Mouse (Mus musculus) neural tube, embryonic 13.5 days (tissue): ENCODE data around the gene Itga3. TPM values are rescaled to one million over a fixed set of nuclear protein-coding genes. Genes with fewer than 3 reads are reported as not detected.

Experiments
- ATAC-seq: fragments of 200-750 bp; cut with Nextera tagmentation; 2 replicates; pipeline ENCODE4 v1.8.0; 2017; ENCODE audit warnings: low read depth, mild to moderate bottlenecking, moderate TSS enrichment, moderate library complexity
- H3K27ac ChIP-seq: fragments of 300-500 bp; sonication (generic); replicated peaks from 2 replicates; pipeline ENCODE4 v1.5.1; 2015; ENCODE audit warnings: moderate library complexity, mild to moderate bottlenecking, inconsistent platforms
- H3K27me3 ChIP-seq: fragments of 300-500 bp; sonication (generic); 2 replicates; pipeline ENCODE4 v1.6.1; 2015; ENCODE audit warnings: mild to moderate bottlenecking, inconsistent platforms
- H3K36me3 ChIP-seq: fragments of 300-500 bp; sonication (generic); 2 replicates; pipeline ENCODE4 v1.6.1; 2015; ENCODE audit warnings: mild to moderate bottlenecking, inconsistent platforms
- H3K4me1 ChIP-seq: fragments of 300-500 bp; sonication (generic); replicated peaks from 2 replicates; pipeline ENCODE4 v1.6.1; 2015; ENCODE audit warnings: inconsistent platforms
- H3K4me2 ChIP-seq: fragments of 300-500 bp; sonication (generic); 2 replicates; pipeline ENCODE4 v1.6.1; 2015; ENCODE audit warnings: inconsistent platforms, mild to moderate bottlenecking, moderate library complexity
- H3K4me3 ChIP-seq: fragments of 300-500 bp; sonication (generic); 2 replicates; pipeline ENCODE4 v1.5.1; 2015; ENCODE audit warnings: mild to moderate bottlenecking, inconsistent platforms
- H3K9ac ChIP-seq: fragments of 300-500 bp; sonication (generic); 2 replicates; pipeline ENCODE4 v1.6.1; 2015; ENCODE audit warnings: moderate library complexity, mild to moderate bottlenecking, inconsistent platforms
- H3K9me3 ChIP-seq: fragments of 300-500 bp; sonication (generic); 2 replicates; pipeline ENCODE4 v1.6.1; 2016; ENCODE audit warnings: inconsistent platforms
- WGBS: fragments of 180-500 bp; shearing (Covaris S2); methylation state at CpG from one replicate; pipeline ENCODE4 v1.1.7; 2015; 5-methylcytosine and 5-hydroxymethylcytosine counted together
- polyA plus RNA-seq: library from polyadenylated mRNA; unstranded; fragments of >200 nt; fragmentation: Nextera tagmentation; extraction: Ambion mirVana; gene quantifications from 2 replicates; pipeline ENCODE4 v1.2.1, GENCODE M21; 2015

The Itga3 gene
- polyA plus RNA-seq, 1 experiment from 2014 or later: 12.0 TPM

DNA sequence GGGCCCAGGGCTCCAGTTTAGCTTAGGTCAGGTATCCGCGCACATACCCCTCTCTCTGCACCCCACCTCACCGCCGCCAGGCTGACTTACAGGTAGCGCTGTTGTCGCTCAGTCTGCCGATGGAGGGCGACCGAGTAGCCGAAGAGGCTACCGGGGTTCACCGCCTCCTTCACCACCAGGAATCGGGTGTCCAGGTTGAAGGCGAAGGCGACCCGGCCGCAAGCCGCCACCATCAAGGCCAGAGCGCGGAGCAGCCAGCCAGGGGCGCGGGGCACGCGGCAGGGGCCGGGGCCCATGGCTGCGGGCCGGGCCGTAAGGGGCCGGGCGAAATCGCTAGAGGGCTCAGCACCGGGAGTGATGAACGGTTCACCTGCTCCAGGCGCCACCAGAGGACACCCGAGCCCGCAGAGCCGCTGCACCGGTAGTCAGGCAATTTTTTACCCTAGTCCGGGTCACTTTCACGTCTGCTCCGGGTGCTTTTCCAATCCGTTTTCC is 513 bp downstream of the Itga3 start:
- under 1% methylated on average over 42 of the region's 42 CpGs for WGBS

DNA sequence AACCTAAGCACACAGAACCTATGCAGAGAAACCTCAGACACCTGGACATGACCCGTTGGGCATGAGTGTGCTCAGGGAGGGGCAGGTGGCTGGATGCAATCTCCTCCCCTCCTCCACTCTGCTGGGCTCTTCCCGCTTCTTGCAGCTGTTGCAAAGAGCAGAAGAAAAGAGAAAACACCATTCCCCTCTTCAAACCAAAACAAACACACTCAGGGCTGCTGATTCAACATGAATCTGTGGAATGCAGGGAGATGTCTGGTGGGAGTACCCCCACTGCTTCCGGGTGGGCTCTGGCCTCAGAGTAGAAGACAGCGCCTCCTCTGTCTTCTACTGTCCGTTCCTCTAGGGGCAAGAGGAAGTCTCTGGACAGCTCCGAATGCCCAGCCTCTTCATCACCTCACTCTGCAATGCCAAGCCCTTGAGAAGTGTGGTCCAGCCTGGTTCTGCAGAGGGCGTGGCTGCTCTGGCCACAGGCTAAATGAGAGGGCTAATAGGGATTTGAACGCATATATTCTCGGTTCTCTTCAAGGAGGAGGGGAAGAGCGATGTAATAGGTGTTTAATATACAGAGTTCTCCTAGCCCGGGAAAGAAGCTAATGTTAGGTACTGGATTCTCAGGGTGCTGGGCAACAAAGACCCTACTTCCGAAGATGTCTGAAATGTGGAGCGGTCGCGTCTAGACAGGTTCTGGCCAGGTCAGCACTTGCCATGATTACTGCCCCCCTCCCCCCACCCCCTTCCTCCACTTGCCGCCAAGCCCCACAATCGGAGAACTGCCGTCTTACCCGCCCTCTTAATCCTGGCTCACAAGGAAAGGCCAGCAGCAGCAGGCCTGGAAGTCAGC is 1.2 kb downstream of the Itga3 start:
- peak overlapping the region; percentile 81 for H3K9ac ChIP-seq
- ATAC-seq: no peak
- H3K9me3 ChIP-seq: no peaks in the 10 kb centered on the region
- H3K27me3 ChIP-seq: peaks cover 57% of the 10 kb centered on the region
- WGBS: 10% methylated on average over 19 of the region's 19 CpGs
- H3K4me3 ChIP-seq: peak overlapping the region; percentile 67
- H3K4me1 ChIP-seq: peaks cover 43% of the 10 kb centered on the region
- H3K27ac ChIP-seq: peak overlapping the region; percentile 78; the same call in 1 of the 2 replicates
- H3K36me3 ChIP-seq: no peaks in the 10 kb centered on the region
- H3K4me2 ChIP-seq: peak overlapping the region; percentile 87

More for the DNA sequence above, 513 bp downstream of the Itga3 start:
- peak overlapping the region; percentile 78 for H3K27ac ChIP-seq
- H3K4me2 ChIP-seq: peak overlapping the region; percentile 87
- peak overlapping the region; percentile 81 for H3K9ac ChIP-seq
- peak overlapping the region; percentile 67 for H3K4me3 ChIP-seq
- no peaks in the 10 kb centered on the region for H3K9me3 ChIP-seq
- H3K27me3 ChIP-seq: peaks cover 57% of the 10 kb centered on the region
- peaks cover 43% of the 10 kb centered on the region for H3K4me1 ChIP-seq
- peak; percentile 77 for ATAC-seq
- no peaks in the 10 kb centered on the region for H3K36me3 ChIP-seq

DNA sequence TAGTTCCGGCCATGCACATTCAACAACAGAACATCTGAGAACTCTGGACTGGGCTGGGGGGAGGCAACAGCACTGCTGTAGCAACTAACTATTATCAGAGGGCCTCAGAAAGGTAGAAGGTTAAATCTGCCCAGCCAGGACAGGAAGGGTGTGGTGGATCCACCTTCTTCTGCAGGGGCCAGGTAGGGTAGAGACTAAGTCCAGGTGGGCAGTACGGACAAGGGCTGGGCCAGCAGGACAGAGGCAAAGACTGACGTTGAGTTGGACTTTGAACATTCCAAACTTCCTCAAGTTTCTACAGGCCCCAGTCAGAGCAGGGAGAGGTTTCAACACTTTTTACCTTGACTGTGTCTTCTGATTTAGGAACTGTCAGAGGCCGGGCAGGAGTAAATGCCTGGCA is 1.9 kb downstream of the Itga3 start:
- H3K27me3 ChIP-seq: peaks cover 56% of the 10 kb centered on the region
- peak overlapping the region; percentile 87 for H3K4me2 ChIP-seq
- no peak for ATAC-seq
- H3K4me3 ChIP-seq: peak overlapping the region; percentile 67; the same call in 1 of the 2 replicates
- H3K9ac ChIP-seq: peak overlapping the region; percentile 81; the same call in 1 of the 2 replicates
- peaks cover 43% of the 10 kb centered on the region for H3K4me1 ChIP-seq
- no peaks in the 10 kb centered on the region for H3K9me3 ChIP-seq
- no peak overlapping the region for H3K27ac ChIP-seq
- WGBS: 82% methylated on average over 4 of the region's 4 CpGs
- H3K36me3 ChIP-seq: no peaks in the 10 kb centered on the region

DNA sequence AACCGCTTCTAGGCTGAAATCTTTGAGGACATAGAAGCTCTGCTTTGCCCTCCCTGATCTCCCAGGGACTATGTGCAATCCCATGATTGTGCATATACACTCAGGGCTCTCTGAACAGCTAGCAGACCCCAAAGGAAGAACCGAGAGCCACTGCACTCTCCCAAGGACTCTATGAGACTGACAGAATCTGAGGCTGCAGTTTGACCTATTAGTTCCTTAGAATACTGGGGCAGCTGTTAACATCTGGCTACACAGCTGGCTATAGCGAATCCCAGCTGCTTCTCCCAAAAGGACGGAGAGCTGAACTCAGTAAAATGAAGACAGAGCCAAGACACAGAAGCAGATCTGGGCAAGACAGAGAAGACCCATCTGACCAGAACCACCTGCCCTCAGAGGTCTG is 2.8 kb downstream of the Itga3 start:
- Histone ChIP-seq H3K9ac (no peak overlapping the region), H3K27me3 (peaks cover 48% of the 10 kb centered on the region), H3K4me3 (no peak overlapping the region), H3K27ac (no peak overlapping the region), H3K9me3 (no peaks in the 10 kb centered on the region), H3K36me3 (no peaks in the 10 kb centered on the region), H3K4me2 (no peak overlapping the region), H3K4me1 (peaks cover 43% of the 10 kb centered on the region)
- WGBS: 79% methylated on average over 4 of the region's 4 CpGs
- no peak for ATAC-seq

DNA sequence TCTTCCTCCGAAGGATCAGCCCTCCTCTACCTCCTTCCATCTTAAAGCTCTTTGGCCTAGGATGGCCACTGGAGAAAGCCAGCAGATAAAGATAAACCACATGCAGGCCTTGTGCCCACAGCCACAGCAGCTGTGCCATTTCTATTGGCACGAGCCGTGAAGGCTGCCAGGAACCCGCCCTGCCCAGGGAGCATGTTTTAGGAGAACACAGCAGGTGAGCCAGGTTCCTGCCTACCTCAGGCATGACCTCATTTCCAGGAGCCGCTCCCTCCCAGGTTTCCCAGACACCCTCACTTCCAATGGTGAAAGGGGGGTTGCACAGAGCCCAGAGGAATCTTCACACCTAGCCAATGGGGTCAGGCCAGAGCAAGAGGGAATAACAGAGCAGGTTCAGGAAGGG is 3.8 kb downstream of the Itga3 start:
- 69% methylated on average over 5 of the region's 5 CpGs for WGBS

DNA sequence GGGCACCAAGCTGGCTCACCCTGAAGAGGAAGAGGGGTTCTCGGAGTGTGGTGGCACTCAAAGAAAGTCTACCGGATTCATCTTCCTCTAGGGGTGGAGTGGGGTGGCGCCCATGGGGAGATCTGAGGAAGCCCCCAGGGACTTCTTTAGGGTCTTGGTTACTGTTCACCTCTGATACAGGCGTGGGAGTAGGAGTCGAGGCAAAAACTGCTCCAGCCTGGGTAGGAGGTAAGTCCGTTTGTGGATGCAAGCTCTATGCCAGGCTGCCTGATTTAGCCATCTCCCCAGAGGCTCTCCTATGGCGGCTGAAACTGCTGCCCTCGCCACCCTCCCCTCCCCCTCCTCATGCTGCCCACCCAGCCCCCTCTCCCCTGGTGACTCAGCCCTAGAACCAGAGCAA is 4.5 kb downstream of the Itga3 start:
- Histone ChIP-seq H3K9ac (no peak overlapping the region), H3K4me2 (no peak overlapping the region), H3K4me1 (peaks cover 37% of the 10 kb centered on the region), H3K36me3 (0 out of 2 replicates have a peak, but pooled peaks cover 2% of the 10 kb centered on the region), H3K4me3 (no peak overlapping the region), H3K27ac (no peak overlapping the region), H3K27me3 (peaks cover 31% of the 10 kb centered on the region), H3K9me3 (no peaks in the 10 kb centered on the region)
- ATAC-seq: no peak
- 77% methylated on average over 6 of the region's 8 CpGs for WGBS

More for the DNA sequence above, 3.8 kb downstream of the Itga3 start:
- Histone ChIP-seq H3K4me2 (no peak overlapping the region), H3K9me3 (no peaks in the 10 kb centered on the region), H3K27ac (no peak overlapping the region), H3K4me3 (no peak overlapping the region), H3K4me1 (peaks cover 43% of the 10 kb centered on the region), H3K36me3 (0 out of 2 replicates have a peak, but pooled peaks cover 2% of the 10 kb centered on the region), H3K27me3 (peaks cover 37% of the 10 kb centered on the region), H3K9ac (no peak overlapping the region)
- no peak for ATAC-seq

DNA sequence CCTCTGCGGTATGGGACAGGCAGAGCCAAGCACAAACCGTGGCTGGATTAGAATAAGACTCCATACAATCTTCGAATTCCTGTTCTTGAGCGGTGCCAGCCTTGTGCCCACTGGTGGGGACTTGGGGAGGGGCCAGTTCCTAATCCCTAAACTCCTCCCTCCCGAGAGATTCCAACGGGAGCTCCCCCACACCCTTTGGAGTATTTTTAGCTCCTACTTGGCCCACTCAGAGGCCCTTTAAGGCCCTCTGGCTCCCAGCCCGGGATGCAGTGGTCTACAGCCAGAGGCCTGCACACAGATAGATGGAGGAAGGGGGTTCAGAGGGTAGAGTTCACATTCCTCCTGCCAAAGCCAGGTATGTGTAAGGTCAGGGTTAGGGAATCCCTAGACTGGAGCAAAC is 5.3 kb downstream of the Itga3 start:
- no peak for ATAC-seq
- no peak overlapping the region for H3K27ac ChIP-seq
- H3K27me3 ChIP-seq: peaks cover 25% of the 10 kb centered on the region
- 0 out of 2 replicates have a peak, but pooled peaks cover 2% of the 10 kb centered on the region for H3K36me3 ChIP-seq
- H3K4me3 ChIP-seq: no peak overlapping the region
- WGBS: 69% methylated on average over 7 of the region's 7 CpGs
- no peak overlapping the region for H3K9ac ChIP-seq
- H3K4me1 ChIP-seq: peaks cover 33% of the 10 kb centered on the region
- no peak overlapping the region for H3K4me2 ChIP-seq
- no peaks in the 10 kb centered on the region for H3K9me3 ChIP-seq

DNA sequence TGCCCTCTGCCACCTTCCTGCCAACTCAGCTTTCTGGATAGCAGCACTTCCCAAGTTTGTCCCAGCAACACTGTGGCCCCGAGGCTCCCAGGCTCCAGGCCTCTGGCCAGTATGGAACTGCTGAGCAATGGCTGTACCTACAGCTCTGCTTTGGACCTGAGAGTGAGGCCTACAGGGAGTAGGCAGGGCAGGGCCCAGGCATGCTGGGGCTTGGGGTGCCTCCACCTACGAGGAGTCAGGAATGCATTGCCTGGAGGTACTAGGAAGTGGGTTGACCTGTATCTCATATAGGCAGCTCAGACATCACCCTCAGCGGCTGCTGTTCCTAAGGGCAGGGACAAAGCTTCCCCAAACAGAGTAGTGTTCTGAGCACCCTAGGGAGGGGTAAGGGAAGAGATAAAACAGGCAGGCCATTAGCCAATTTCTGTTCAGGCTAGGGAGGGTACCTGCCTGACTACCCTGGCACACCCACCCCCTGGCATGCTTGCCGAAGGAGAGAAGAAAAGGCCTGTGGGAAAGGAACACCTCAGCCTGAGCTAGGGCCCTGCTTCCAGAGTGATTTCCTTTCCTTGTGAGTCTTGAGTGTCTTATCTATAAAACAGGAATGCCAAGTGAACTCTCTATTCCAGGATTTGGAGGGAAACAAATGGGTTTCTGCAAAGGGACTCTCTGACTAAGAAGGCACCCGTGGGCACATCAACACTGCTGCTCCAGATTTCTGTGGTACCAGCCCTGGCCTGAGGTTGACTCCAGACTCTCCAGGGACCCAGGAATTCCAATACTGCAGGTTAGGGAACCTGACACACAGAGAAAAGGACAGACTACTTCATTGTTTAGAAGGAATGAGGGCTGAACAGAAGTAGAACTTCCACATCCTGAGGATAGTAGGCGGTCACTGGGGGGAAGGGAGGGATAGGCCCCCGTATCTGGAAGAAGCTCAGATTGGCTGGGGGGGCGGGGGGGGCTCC is 6.2 kb downstream of the Itga3 start:
- Histone ChIP-seq H3K4me3 (no peak overlapping the region), H3K27ac (no peak overlapping the region), H3K27me3 (peaks cover 17% of the 10 kb centered on the region), H3K9ac (no peak overlapping the region), H3K4me1 (peaks cover 24% of the 10 kb centered on the region), H3K4me2 (no peak overlapping the region), H3K9me3 (no peaks in the 10 kb centered on the region), H3K36me3 (peaks cover 8% of the 10 kb centered on the region; the same call in 1 of the 2 replicates)
- ATAC-seq: no peak
- 69% methylated on average over 8 of the region's 8 CpGs for WGBS

DNA sequence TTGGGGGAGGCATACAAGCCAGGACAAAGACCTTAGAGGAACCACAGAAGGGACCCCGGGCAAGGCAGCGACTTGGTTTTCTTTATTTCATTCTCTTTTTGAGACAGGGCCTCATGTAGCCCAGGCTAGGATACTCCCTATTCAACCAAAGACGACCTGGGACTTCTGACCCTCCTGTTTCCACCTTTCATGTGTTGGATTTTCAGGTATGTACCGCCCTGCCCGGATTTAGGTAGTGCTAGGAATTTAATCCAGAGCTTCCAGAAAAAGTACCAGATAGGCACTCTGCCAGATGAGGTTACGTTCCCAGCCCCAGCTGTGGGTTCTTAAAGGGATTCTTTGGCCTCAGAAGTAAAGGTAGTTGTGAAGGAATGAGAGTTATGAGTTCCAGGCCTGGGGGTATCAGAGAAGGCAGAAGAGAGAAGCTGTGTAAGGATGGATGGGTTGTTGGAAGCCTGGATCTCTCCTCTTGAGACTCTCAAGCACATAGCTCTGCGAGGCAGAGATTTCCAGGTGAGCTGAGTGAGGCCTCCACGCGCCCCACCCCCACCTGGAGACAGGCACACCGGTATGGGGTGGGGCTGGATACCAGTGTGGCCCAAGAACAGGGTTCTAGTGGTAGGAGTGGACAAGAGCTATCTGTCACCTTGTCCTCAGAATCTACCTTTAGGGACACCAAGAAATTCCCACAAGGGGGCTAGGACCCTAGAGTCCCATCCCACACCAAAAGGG is 7.2 kb downstream of the Itga3 start:
- Histone ChIP-seq H3K27me3 (peaks cover 7% of the 10 kb centered on the region), H3K9ac (no peak overlapping the region), H3K4me2 (no peak overlapping the region), H3K4me1 (peaks cover 14% of the 10 kb centered on the region; the same call in 1 of the 2 replicates), H3K9me3 (no peaks in the 10 kb centered on the region), H3K36me3 (peaks cover 9% of the 10 kb centered on the region; the same call in 1 of the 2 replicates), H3K27ac (no peak overlapping the region), H3K4me3 (no peak overlapping the region)
- ATAC-seq: no peak
- 91% methylated on average over 10 of the region's 10 CpGs for WGBS

DNA sequence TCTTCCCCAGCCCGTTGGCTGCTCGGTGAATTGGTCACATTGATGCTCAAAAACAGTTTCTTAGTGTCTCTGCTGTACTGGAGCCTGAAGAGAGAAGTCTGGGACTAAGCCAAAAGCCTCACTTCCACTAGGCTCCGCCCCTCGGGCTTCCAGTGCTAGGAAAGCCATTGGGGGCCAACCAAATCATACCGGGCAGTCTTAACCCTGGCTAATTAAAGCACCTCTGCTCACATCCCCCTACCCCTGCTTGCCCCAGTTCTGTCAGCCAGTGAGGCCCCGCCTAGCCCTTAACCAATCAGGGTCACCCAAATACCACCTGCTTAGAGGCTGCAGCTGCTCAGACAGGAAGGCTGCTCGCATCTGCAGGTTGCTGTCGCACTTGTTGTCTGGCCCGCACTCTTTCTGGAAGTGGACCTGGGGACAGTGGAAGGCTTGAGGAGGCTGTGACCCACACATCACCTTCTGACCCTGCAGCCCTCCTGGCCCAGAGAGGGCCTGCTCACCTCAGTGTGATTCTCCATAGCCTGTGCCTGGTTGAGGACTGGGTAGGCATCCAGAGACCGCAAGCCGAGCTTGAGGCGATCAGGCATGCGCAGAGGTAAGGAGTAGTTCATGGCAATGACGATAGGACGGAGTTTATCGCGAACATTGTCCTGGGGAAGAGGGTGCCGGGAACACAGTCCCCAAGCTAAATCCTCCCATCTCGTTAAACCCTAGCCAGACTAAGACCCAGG is 19.7 kb downstream of the Itga3 start:
- Histone ChIP-seq H3K9me3 (no peaks in the 10 kb centered on the region), H3K4me2 (no peak overlapping the region), H3K4me3 (no peak overlapping the region), H3K27me3 (peaks cover 26% of the 10 kb centered on the region), H3K36me3 (peaks cover 37% of the 10 kb centered on the region), H3K27ac (no peak overlapping the region), H3K4me1 (peaks cover 5% of the 10 kb centered on the region; the same call in 1 of the 2 replicates), H3K9ac (no peak overlapping the region)
- 23% methylated on average over 19 of the region's 19 CpGs for WGBS
- peak; percentile 32; the same call in 1 of the 2 replicates for ATAC-seq

DNA sequence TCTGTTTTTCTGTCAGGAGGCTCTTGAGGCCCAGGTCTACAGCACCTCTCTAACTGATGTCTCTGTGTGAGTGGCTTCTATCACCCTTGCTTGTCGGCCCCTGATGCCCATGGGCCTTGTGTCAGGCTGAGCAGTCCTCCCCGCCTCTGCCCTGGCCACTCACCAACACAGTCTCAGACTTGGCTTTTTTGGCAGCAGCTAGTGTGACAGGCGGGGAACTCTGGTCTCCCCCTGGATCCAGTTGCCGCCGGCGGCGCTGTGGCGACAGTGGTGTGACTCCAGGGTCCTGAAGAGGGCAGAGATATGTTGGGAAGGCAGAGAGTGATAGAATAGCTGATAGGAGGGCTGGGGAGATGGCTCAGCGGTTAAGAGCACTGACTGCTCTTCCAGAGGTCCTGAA is 23.5 kb downstream of the Itga3 start:
- Histone ChIP-seq H3K4me3 (no peak overlapping the region), H3K4me1 (peaks cover 5% of the 10 kb centered on the region; the same call in 1 of the 2 replicates), H3K27ac (no peak overlapping the region), H3K9me3 (no peaks in the 10 kb centered on the region), H3K36me3 (peaks cover 39% of the 10 kb centered on the region), H3K4me2 (no peak overlapping the region), H3K27me3 (peaks cover 23% of the 10 kb centered on the region), H3K9ac (no peak overlapping the region)
- WGBS: 80% methylated on average over 9 of the region's 9 CpGs
- no peak for ATAC-seq
